Mouse (Mus musculus) C2C12 (cell line): ENCODE data around the gene Brca1. TPM values are rescaled to one million over a fixed set of nuclear protein-coding genes. Genes with fewer than 3 reads are reported as not detected.
A peak's percentile ranks its signal among the peaks of the same experiment; 100 is the strongest.

Experiments used
- H3K27me3 ChIP-seq: one replicate; pipeline ENCODE4 v1.6.1; 2011; ENCODE audit not compliant: control insufficient read depth, insufficient read depth, insufficient read length
- H3K36me3 ChIP-seq: one replicate; pipeline ENCODE4 v1.6.1; 2011; ENCODE audit not compliant: control insufficient read depth, insufficient read depth
- H3K4me3 ChIP-seq: one replicate; pipeline ENCODE4 v1.5.1; 2011; ENCODE audit warnings: mild to moderate bottlenecking, control low read depth; ENCODE audit not compliant: poor library complexity, insufficient read depth, severe bottlenecking
- H3K79me2 ChIP-seq: one replicate; pipeline ENCODE4 v1.6.1; 2011; ENCODE audit not compliant: control insufficient read depth, insufficient read depth
- H3K79me3 ChIP-seq: one replicate; pipeline ENCODE4 v1.6.1; 2011; ENCODE audit warnings: low read depth, control low read depth
- H3ac ChIP-seq: one replicate; pipeline ENCODE3; 2011; ENCODE audit warnings: low read depth; ENCODE audit not compliant: control insufficient read depth, insufficient read length
- CEBPB ChIP-seq: IDR thresholded peaks from one replicate; pipeline ENCODE4 v1.6.1; 2011; ENCODE audit warnings: low read depth, mild to moderate bottlenecking, control low read depth, moderate library complexity
- CTCF ChIP-seq: IDR thresholded peaks from one replicate; pipeline ENCODE4 v1.5.1; 2011; ENCODE audit not compliant: control insufficient read depth, insufficient read depth, insufficient read length
- FOSL1 ChIP-seq: IDR thresholded peaks from one replicate; pipeline ENCODE4 v1.8.0; 2011; ENCODE audit warnings: mild to moderate bottlenecking, low read length; ENCODE audit not compliant: poor library complexity, insufficient read depth, severe bottlenecking
- MAX ChIP-seq: IDR thresholded peaks from one replicate; pipeline ENCODE4 v1.6.1; 2011; ENCODE audit warnings: mild to moderate bottlenecking, control low read depth
- MYOD1 ChIP-seq: IDR thresholded peaks from one replicate; pipeline ENCODE4 v1.6.1; 2011; ENCODE audit warnings: low read depth; ENCODE audit not compliant: control insufficient read depth, insufficient read length
- MYOG ChIP-seq: IDR thresholded peaks from one replicate; pipeline ENCODE4 v1.6.1; 2011; ENCODE audit not compliant: control insufficient read depth, insufficient read length; ENCODE audit errors: extremely low read depth
- USF1 ChIP-seq: IDR thresholded peaks from one replicate; pipeline ENCODE4 v1.6.1; 2011; ENCODE audit warnings: low read depth, mild to moderate bottlenecking, control low read depth, moderate library complexity
- polyA plus RNA-seq: library from polyadenylated mRNA; unstranded; fragments of >200 nt; fragmentation: generic; extraction: Trizol; gene quantifications from one replicate; pipeline ENCODE4 v1.2.1, GENCODE M21; 2012; ENCODE audit warnings: missing spikeins

Gene Brca1
- polyA plus RNA-seq, 1 experiment, result 5.2 TPM

DNA sequence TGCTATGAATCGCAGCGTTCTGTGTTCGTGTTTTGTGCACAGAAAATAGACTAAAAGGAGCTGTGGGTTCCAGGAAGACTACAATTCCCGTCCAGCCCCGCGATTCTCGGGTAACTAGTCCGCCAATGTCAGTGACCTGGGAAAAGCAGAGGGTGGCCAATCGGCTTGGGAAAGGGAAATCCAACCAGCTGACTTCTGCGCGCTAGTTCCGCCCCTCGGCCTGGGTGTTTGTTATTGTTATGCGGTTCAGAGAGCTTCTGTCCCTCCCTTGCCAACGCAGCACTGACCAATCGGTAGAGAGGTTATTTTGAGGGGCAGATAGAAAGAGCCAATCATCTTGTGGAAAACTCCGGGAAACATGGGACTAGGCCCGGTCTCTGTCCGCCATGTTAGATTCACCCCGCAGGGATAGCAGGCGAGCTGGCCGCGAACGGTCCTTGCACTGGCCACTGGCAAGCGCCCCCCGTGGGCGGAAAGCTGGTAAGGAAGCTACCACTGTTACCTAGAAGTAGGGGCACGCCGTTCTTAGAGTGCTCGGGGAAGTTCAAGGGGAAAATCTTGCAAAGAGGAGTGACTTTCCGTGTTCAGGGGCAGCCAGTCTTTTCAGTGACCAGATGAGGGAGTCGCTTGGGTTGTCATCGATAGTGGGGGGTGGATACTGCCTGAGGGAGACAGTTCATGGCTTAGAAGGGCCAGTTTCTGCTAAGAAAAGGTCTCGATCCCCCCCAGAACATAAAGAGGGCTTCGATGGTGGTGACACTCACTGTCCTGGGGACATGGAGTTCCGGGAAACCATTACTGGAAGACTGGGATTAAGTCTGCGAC lies 933 bp upstream of the Brca1 start:
- Histone ChIP-seq H3K79me2 (peaks cover 62% of the 10 kb centered on the region), H3K27me3 (no peaks in the 10 kb centered on the region), H3K36me3 (peaks cover 26% of the 10 kb centered on the region), H3K79me3 (peaks cover 26% of the 10 kb centered on the region), H3ac (peak overlapping the region; percentile 85), H3K4me3 (peak overlapping the region; percentile 70)
- TF ChIP-seq MAX (no peak), USF1 (peak; percentile 23)

- no peaks in the 10 kb centered on the region for H3K27me3 ChIP-seq
- H3ac ChIP-seq, result no peak overlapping the region
- peaks cover 82% of the 10 kb centered on the region for H3K79me2 ChIP-seq
- H3K79me3 ChIP-seq, result peaks cover 29% of the 10 kb centered on the region
- TF ChIP-seq MAX (no peak), CEBPB (no peak), FOSL1 (no peak), CTCF (no peak), MYOD1 (no peak), MYOG (no peak), USF1 (no peak)
- H3K4me3 ChIP-seq, result no peak overlapping the region
- H3K36me3 ChIP-seq, result peaks cover 24% of the 10 kb centered on the region
Observed at GRCm38 (mm10) chr11:101548526-101548925, 3.2 kb downstream of the Brca1 start.

GRCm38 (mm10) chr11:101544132-101544531 lies 7.6 kb downstream of the Brca1 start:
- peaks cover 10% of the 10 kb centered on the region for H3K79me3 ChIP-seq
- no peak overlapping the region for H3K4me3 ChIP-seq
- peaks cover 38% of the 10 kb centered on the region for H3K36me3 ChIP-seq
- no peaks in the 10 kb centered on the region for H3K27me3 ChIP-seq
- no peak overlapping the region for H3ac ChIP-seq
- TF ChIP-seq MYOG (no peak), USF1 (no peak), MYOD1 (no peak), FOSL1 (no peak)
- H3K79me2 ChIP-seq, result peaks cover 77% of the 10 kb centered on the region

- H3K4me3 ChIP-seq, result no peak overlapping the region
Observed at GRCm38 (mm10) chr11:101543533-101543932, 8.2 kb downstream of the Brca1 start.

DNA sequence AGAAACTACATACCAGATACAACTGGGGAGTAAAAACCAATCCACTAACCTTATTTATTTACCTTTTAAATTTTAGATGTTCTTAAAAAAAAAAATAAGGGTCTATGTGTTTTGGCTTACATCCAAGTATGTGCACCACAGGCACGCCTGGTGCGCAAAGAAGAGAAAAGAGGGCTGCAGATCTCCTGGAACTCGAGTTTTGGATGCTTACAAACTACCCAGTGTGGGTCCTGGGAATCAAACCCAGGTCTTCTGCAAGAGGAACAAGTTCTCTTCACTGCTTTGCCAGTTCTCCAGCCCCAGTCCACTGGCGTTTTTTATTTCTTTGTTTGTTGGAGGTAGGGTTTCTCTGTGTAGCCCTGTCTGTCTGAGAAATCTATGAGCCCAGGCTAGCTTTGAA lies 25.1 kb downstream of the Brca1 start:
- peaks cover 95% of the 10 kb centered on the region for H3K36me3 ChIP-seq
- no peaks in the 10 kb centered on the region for H3K79me2 ChIP-seq
- no peak for TF ChIP-seq MYOG
- TF ChIP-seq USF1, result no peak
- no peak for TF ChIP-seq CEBPB
- no peak for TF ChIP-seq MYOD1
- TF ChIP-seq FOSL1, result no peak
- no peak for TF ChIP-seq CTCF
- no peak for TF ChIP-seq MAX
- no peak overlapping the region for H3K4me3 ChIP-seq
- no peak overlapping the region for H3ac ChIP-seq
- no peaks in the 10 kb centered on the region for H3K79me3 ChIP-seq
- H3K27me3 ChIP-seq, result no peaks in the 10 kb centered on the region

More at GRCm38 (mm10) chr11:101543533-101543932, 8.2 kb downstream of the Brca1 start:
- H3K27me3 ChIP-seq, result no peaks in the 10 kb centered on the region
- TF ChIP-seq MYOG, result no peak
- no peak for TF ChIP-seq CEBPB
- no peak for TF ChIP-seq MAX
- H3K79me3 ChIP-seq, result peaks cover 8% of the 10 kb centered on the region
- no peak overlapping the region for H3ac ChIP-seq
- H3K36me3 ChIP-seq, result peaks cover 36% of the 10 kb centered on the region
- peaks cover 71% of the 10 kb centered on the region for H3K79me2 ChIP-seq

GRCm38 (mm10) chr11:101525936-101526595 lies 25.7 kb downstream of the Brca1 start:
- H3K36me3 ChIP-seq, result peaks cover 96% of the 10 kb centered on the region
- H3K27me3 ChIP-seq, result no peaks in the 10 kb centered on the region
- no peak for TF ChIP-seq CTCF
- no peak for TF ChIP-seq FOSL1
- no peak for TF ChIP-seq MYOD1
- no peak for TF ChIP-seq CEBPB
- TF ChIP-seq USF1, result no peak
- no peak for TF ChIP-seq MYOG
- no peak for TF ChIP-seq MAX

More at GRCm38 (mm10) chr11:101525936-101526595, 25.7 kb downstream of the Brca1 start:
- no peaks in the 10 kb centered on the region for H3K79me2 ChIP-seq
- H3K4me3 ChIP-seq, result no peak overlapping the region
- H3K79me3 ChIP-seq, result no peaks in the 10 kb centered on the region
- H3ac ChIP-seq, result no peak overlapping the region
